Mouse (Mus musculus) hindbrain, embryonic 16.5 days (tissue): ENCODE measurements around the gene Dnah6. TPM values are rescaled to one million over a fixed set of nuclear protein-coding genes. Genes with fewer than 3 reads are reported as not detected.

Experiments
- ATAC-seq: fragments of 200-750 bp; cut with Nextera tagmentation; 2 replicates; pipeline ENCODE4 v1.8.0; 2017; ENCODE audit warnings: moderate TSS enrichment, moderate library complexity
- H3K27ac ChIP-seq: fragments of 300-500 bp; sonication (generic); 2 replicates; pipeline ENCODE4 v1.5.1; 2014; ENCODE audit warnings: low read depth, mild to moderate bottlenecking, control low read depth, low read length, moderate library complexity
- H3K27me3 ChIP-seq: fragments of 300-500 bp; sonication (generic); replicated peaks from 2 replicates; pipeline ENCODE4 v1.6.1; 2014; ENCODE audit warnings: low read length; ENCODE audit not compliant: control insufficient read depth, insufficient read depth
- H3K36me3 ChIP-seq: fragments of 300-500 bp; sonication (generic); 2 replicates; pipeline ENCODE4 v1.6.1; 2014; ENCODE audit warnings: mild to moderate bottlenecking, low read length, moderate library complexity, mixed read lengths; ENCODE audit not compliant: control insufficient read depth, insufficient read depth
- H3K4me1 ChIP-seq: fragments of 300-500 bp; sonication (generic); 2 replicates; pipeline ENCODE4 v1.6.1; 2014; ENCODE audit warnings: low read depth, low read length; ENCODE audit not compliant: control insufficient read depth, insufficient read depth
- H3K4me2 ChIP-seq: fragments of 300-500 bp; sonication (generic); 2 replicates; pipeline ENCODE4 v1.6.1; 2014; ENCODE audit warnings: mild to moderate bottlenecking, low read length, control low read depth, moderate library complexity
- H3K4me3 ChIP-seq: fragments of 300-500 bp; sonication (generic); 2 replicates; pipeline ENCODE4 v1.5.1; 2014; ENCODE audit warnings: mild to moderate bottlenecking, low read length, control low read depth, moderate library complexity
- H3K9ac ChIP-seq: fragments of 300-500 bp; sonication (generic); 2 replicates; pipeline ENCODE4 v1.6.1; 2014; ENCODE audit warnings: low read depth, mild to moderate bottlenecking, control low read depth, low read length, moderate library complexity
- H3K9me3 ChIP-seq: fragments of 300-500 bp; sonication (generic); 2 replicates; pipeline ENCODE4 v1.6.1; 2014; ENCODE audit warnings: mild to moderate bottlenecking, low read length, moderate library complexity; ENCODE audit not compliant: control insufficient read depth
- WGBS: fragments of 180-500 bp; shearing (Covaris S2); extraction: QIAGEN DNeasy Blood & Tissue Kit; methylation state at CpG from one replicate; pipeline ENCODE4 v1.1.7; 2014; 5-methylcytosine and 5-hydroxymethylcytosine counted together
- polyA plus RNA-seq: library from polyadenylated mRNA; unstranded; fragments of >200 nt; fragmentation: Nextera tagmentation; extraction: Ambion mirVana; gene quantifications from 2 replicates; pipeline ENCODE4 v1.2.1, GENCODE M21; 2015

Dnah6 gene
- polyA plus RNA-seq, 1 experiment from 2014 or later = 0.43 TPM

GRCm38 (mm10) chr6:73211602-73212001, 9.8 kb downstream of the Dnah6 start:
- Histone ChIP-seq H3K9ac (no peak overlapping the region), H3K4me3 (no peak overlapping the region), H3K27me3 (no peaks in the 10 kb centered on the region), H3K4me2 (no peak overlapping the region), H3K27ac (no peak overlapping the region), H3K9me3 (no peaks in the 10 kb centered on the region), H3K36me3 (no peaks in the 10 kb centered on the region), H3K4me1 (no peaks in the 10 kb centered on the region)
- ATAC-seq = no peak

- ATAC-seq = no peak
- no peaks in the 10 kb centered on the region for H3K9me3 ChIP-seq
- no peak overlapping the region for H3K9ac ChIP-seq
- no peaks in the 10 kb centered on the region for H3K36me3 ChIP-seq
- no peak overlapping the region for H3K4me2 ChIP-seq
- H3K27ac ChIP-seq = no peak overlapping the region
- WGBS = 92% methylated on average over 3 of the region's 3 CpGs
- no peak overlapping the region for H3K4me3 ChIP-seq
- H3K4me1 ChIP-seq = no peaks in the 10 kb centered on the region
- no peaks in the 10 kb centered on the region for H3K27me3 ChIP-seq
Observed at GRCm38 (mm10) chr6:73211036-73211435, 10.4 kb downstream of the Dnah6 start.

GRCm38 (mm10) chr6:73210445-73210972, 10.9 kb downstream of the Dnah6 start:
- WGBS = 93% methylated on average over 4 of the region's 4 CpGs
- Histone ChIP-seq H3K4me3 (no peak overlapping the region), H3K27me3 (no peaks in the 10 kb centered on the region), H3K36me3 (no peaks in the 10 kb centered on the region), H3K4me2 (no peak overlapping the region), H3K9ac (no peak overlapping the region), H3K27ac (no peak overlapping the region), H3K9me3 (no peaks in the 10 kb centered on the region), H3K4me1 (no peaks in the 10 kb centered on the region)
- no peak for ATAC-seq

GRCm38 (mm10) chr6:73209598-73209997, 11.9 kb downstream of the Dnah6 start:
- 86% methylated on average over 6 of the region's 6 CpGs for WGBS
- no peak overlapping the region for H3K9ac ChIP-seq
- H3K9me3 ChIP-seq = no peaks in the 10 kb centered on the region
- H3K4me3 ChIP-seq = no peak overlapping the region
- no peaks in the 10 kb centered on the region for H3K27me3 ChIP-seq
- H3K4me2 ChIP-seq = no peak overlapping the region
- no peak overlapping the region for H3K27ac ChIP-seq
- H3K4me1 ChIP-seq = no peaks in the 10 kb centered on the region
- H3K36me3 ChIP-seq = no peaks in the 10 kb centered on the region
- no peak for ATAC-seq

DNA sequence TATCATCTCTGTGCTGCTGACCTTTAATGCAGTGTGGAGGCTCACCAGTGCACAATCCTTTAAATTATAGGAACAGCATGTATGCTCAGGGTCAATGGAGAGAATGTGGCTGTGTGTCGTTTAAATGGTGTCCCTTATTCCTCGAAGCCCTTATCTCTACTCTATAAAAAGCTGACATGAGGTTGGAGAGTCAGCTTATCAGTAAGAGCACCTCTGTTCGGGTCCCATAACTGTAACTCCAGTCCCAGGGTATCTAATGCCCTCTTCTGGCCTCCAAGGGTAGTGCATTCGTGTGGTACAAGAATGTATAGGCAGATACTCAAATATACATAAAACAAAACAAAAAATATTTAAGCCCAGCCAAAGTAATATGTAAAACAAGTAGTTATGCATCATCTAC, 16.5 kb downstream of the Dnah6 start:
- H3K27ac ChIP-seq = no peak overlapping the region
- no peaks in the 10 kb centered on the region for H3K9me3 ChIP-seq
- H3K9ac ChIP-seq = no peak overlapping the region
- H3K4me1 ChIP-seq = no peaks in the 10 kb centered on the region
- H3K36me3 ChIP-seq = no peaks in the 10 kb centered on the region
- WGBS = 82% methylated on average over 4 of the region's 4 CpGs
- H3K4me3 ChIP-seq = no peak overlapping the region
- H3K4me2 ChIP-seq = no peak overlapping the region
- ATAC-seq = no peak
- H3K27me3 ChIP-seq = no peaks in the 10 kb centered on the region

- WGBS = 82% methylated on average over 2 of the region's 2 CpGs
- ATAC-seq = no peak
- Histone ChIP-seq H3K9ac (no peak overlapping the region), H3K9me3 (no peaks in the 10 kb centered on the region), H3K4me1 (no peaks in the 10 kb centered on the region), H3K36me3 (no peaks in the 10 kb centered on the region), H3K4me2 (no peak overlapping the region), H3K27me3 (no peaks in the 10 kb centered on the region), H3K4me3 (no peak overlapping the region), H3K27ac (no peak overlapping the region)
Observed at GRCm38 (mm10) chr6:73203724-73204123, 17.7 kb downstream of the Dnah6 start.

DNA sequence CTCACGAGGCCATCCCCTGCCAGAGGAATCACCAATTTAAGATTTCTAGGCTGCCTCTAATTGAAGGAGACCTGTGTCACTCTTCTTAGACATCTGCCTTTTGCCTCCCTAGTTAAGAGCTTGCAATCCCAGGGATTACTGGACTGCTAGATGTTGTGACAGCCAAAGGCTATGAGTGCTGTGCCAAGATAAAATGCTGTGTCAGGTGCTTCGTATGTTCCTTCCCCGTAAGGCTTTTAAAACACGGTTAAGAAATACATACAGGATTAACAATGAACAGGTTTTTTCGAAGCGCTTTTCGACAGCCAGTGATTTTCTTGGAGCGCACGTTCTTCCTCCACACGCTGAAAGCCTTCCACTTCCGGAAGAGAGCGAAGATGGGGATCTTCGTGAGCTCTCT, 26.2 kb downstream of the Dnah6 start:
- no peak overlapping the region for H3K27ac ChIP-seq
- H3K4me3 ChIP-seq = no peak overlapping the region
- no peak overlapping the region for H3K9ac ChIP-seq
- H3K36me3 ChIP-seq = no peaks in the 10 kb centered on the region
- H3K4me2 ChIP-seq = no peak overlapping the region
- H3K27me3 ChIP-seq = no peaks in the 10 kb centered on the region
- no peak for ATAC-seq
- no peaks in the 10 kb centered on the region for H3K9me3 ChIP-seq
- 91% methylated on average over 13 of the region's 13 CpGs for WGBS
- no peaks in the 10 kb centered on the region for H3K4me1 ChIP-seq

DNA sequence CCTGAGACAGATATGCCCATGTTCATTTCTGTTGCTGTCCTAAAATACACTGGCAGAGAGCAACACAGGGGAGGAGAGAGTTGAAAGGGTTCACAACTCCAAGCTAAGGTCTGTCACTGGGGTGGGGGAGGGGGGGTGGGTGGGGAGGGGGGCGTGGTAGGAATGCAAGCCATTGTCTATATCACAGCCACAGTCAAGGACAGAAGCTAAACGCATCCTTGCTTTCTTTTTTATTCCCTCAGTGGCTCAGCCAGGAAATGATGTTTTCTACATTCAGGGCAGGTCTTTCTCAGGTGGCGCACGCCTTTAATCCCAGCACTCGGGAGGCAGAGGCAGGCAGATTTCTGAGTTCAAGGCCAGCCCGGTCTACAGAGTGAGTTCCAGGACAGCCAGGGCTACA, 30.7 kb downstream of the Dnah6 start:
- no peaks in the 10 kb centered on the region for H3K4me1 ChIP-seq
- no peak overlapping the region for H3K9ac ChIP-seq
- no peaks in the 10 kb centered on the region for H3K36me3 ChIP-seq
- H3K9me3 ChIP-seq = no peaks in the 10 kb centered on the region
- H3K27me3 ChIP-seq = no peaks in the 10 kb centered on the region
- H3K4me2 ChIP-seq = no peak overlapping the region
- no peak overlapping the region for H3K4me3 ChIP-seq
- ATAC-seq = no peak
- 76% methylated on average over 6 of the region's 6 CpGs for WGBS
- H3K27ac ChIP-seq = no peak overlapping the region

GRCm38 (mm10) chr6:73184276-73184675, 37.2 kb downstream of the Dnah6 start:
- H3K27me3 ChIP-seq = no peaks in the 10 kb centered on the region
- no peaks in the 10 kb centered on the region for H3K4me1 ChIP-seq
- 76% methylated on average over 5 of the region's 5 CpGs for whole genome bisulfite sequencing
- no peak overlapping the region for H3K4me2 ChIP-seq
- ATAC-seq = no peak
- H3K36me3 ChIP-seq = no peaks in the 10 kb centered on the region
- H3K9ac ChIP-seq = no peak overlapping the region
- H3K4me3 ChIP-seq = no peak overlapping the region
- H3K27ac ChIP-seq = no peak overlapping the region
- no peaks in the 10 kb centered on the region for H3K9me3 ChIP-seq

GRCm38 (mm10) chr6:73182987-73183386, 38.5 kb downstream of the Dnah6 start:
- no peak for ATAC-seq

More at GRCm38 (mm10) chr6:73182987-73183386, 38.5 kb downstream of the Dnah6 start:
- H3K9me3 ChIP-seq = no peaks in the 10 kb centered on the region
- no peaks in the 10 kb centered on the region for H3K36me3 ChIP-seq
- H3K4me3 ChIP-seq = no peak overlapping the region
- no peak overlapping the region for H3K9ac ChIP-seq
- 53% methylated on average over 3 of the region's 3 CpGs for WGBS
- no peak overlapping the region for H3K4me2 ChIP-seq
- no peaks in the 10 kb centered on the region for H3K4me1 ChIP-seq
- no peaks in the 10 kb centered on the region for H3K27me3 ChIP-seq
- H3K27ac ChIP-seq = no peak overlapping the region
